Mouse (Mus musculus): ENCODE measurements around the gene Irx4. TPM values are rescaled to one million over a fixed set of nuclear protein-coding genes. Genes with fewer than 3 reads are reported as not detected.
A peak's percentile ranks its signal among the peaks of the same experiment; 100 is the strongest.

Irx4 gene
- polyA plus RNA-seq, 1 experiment from 2014 or later, result 2.8 TPM

- WGBS, result 59% methylated on average over 4 of the region's 4 CpGs
- Histone ChIP-seq H3K36me3 (no peaks in the 10 kb centered on the region), H3K9ac (no peak overlapping the region), H3K4me1 (peaks cover 6% of the 10 kb centered on the region; the same call in 1 of the 2 replicates), H3K27ac (no peak overlapping the region), H3K9me3 (no peaks in the 10 kb centered on the region), H3K27me3 (replicated peaks) (0 out of 2 replicates have a peak, but pooled peaks cover 2% of the 10 kb centered on the region), H3K4me2 (replicated peaks) (no peak overlapping the region), H3K4me3 (no peak overlapping the region)
- no peak for ATAC-seq (ENCODE audit: low FRiP score, low read depth)
Observed at GRCm38 (mm10) chr13:73306085-73306410, 45.8 kb downstream of the Irx4 start.

GRCm38 (mm10) chr13:73306430-73306829, 46.2 kb downstream of the Irx4 start:
- Histone ChIP-seq H3K27me3 (replicated peaks) (0 out of 2 replicates have a peak, but pooled peaks cover 2% of the 10 kb centered on the region), H3K36me3 (no peaks in the 10 kb centered on the region), H3K9ac (no peak overlapping the region), H3K27ac (no peak overlapping the region), H3K4me3 (no peak overlapping the region), H3K4me2 (replicated peaks) (no peak overlapping the region), H3K9me3 (no peaks in the 10 kb centered on the region), H3K4me1 (peaks cover 6% of the 10 kb centered on the region; the same call in 1 of the 2 replicates)
- 63% methylated on average over 4 of the region's 4 CpGs for WGBS
- no peak for ATAC-seq (ENCODE audit: low FRiP score, low read depth)

- Histone ChIP-seq H3K9ac (no peak overlapping the region), H3K27ac (no peak overlapping the region), H3K4me3 (no peak overlapping the region), H3K4me1 (peaks cover 6% of the 10 kb centered on the region; the same call in 1 of the 2 replicates), H3K27me3 (replicated peaks) (0 out of 2 replicates have a peak, but pooled peaks cover 2% of the 10 kb centered on the region), H3K36me3 (no peaks in the 10 kb centered on the region), H3K9me3 (no peaks in the 10 kb centered on the region), H3K4me2 (replicated peaks) (no peak overlapping the region)
- WGBS, result 35% methylated on average over 8 of the region's 8 CpGs
- peak; percentile 72 for ATAC-seq (ENCODE audit: low FRiP score, low read depth)
Observed at GRCm38 (mm10) chr13:73310183-73310929, 50.1 kb downstream of the Irx4 start.

Other genes with a start within 250 kb of the Irx4 start
- 93.4 and 104 TPM in 2 replicates for gene Mrpl36, start 68.0 kb downstream of the Irx4 start, polyA plus RNA-seq (2016; fragmentation: Nextera tagmentation; extraction: Ambion mirVana)
- gene Ndufs6, start 68.1 kb downstream of the Irx4 start, polyA plus RNA-seq (2016; fragmentation: Nextera tagmentation; extraction: Ambion mirVana), result 299 and 311 TPM in 2 replicates
- 59.0 and 60.4 TPM in 2 replicates for gene Lpcat1, start 206.7 kb downstream of the Irx4 start, polyA plus RNA-seq (2016; fragmentation: Nextera tagmentation; extraction: Ambion mirVana)